Mouse (Mus musculus): Measurements from ENCODE around the gene Pfn3. TPM values are rescaled to one million over a fixed set of nuclear protein-coding genes. Genes with fewer than 3 reads are reported as not detected.

The Pfn3 gene
- total RNA-seq, 2 experiments from 2014 or later: not detected

Small RNA genes within 50 kb of the gene (microRNA-seq; reads per million reads assigned to microRNA genes)
- gene Mir6943: 1.7 reads per million

Other genes starting within 250 kb of the Pfn3 start
- gene Nsd1, start 205.4 kb downstream of the Pfn3 start, total RNA-seq (2021): 10 to 100 TPM; 59.1 to 65.4 TPM
- 10 to 100 TPM; 49.8 to 52.9 TPM for gene Prelid1, start 94.7 kb downstream of the Pfn3 start, total RNA-seq (2021)
- gene Rab24, start 93.3 kb downstream of the Pfn3 start, total RNA-seq (2021): 10 to 100 TPM; 36.6 to 37.0 TPM
- gene Mxd3, start 85.4 kb downstream of the Pfn3 start, total RNA-seq (2021): under 1 TPM; 0.36 to 0.65 TPM
- 10 to 100 TPM; 49.1 to 49.8 TPM for gene Lman2, start 52.4 kb downstream of the Pfn3 start, total RNA-seq (2021)
- gene Rgs14, start 45.5 kb downstream of the Pfn3 start, total RNA-seq (2021): under 1 TPM; 0.50 to 0.57 TPM
- not detected for gene Slc34a1, start 17.0 kb downstream of the Pfn3 start, total RNA-seq (2021)
- not detected for gene F12, start 11.6 kb upstream of the Pfn3 start, total RNA-seq (2021)
- 10 to 100 TPM; 17.5 to 18.6 TPM for gene Grk6, start 29.8 kb upstream of the Pfn3 start, total RNA-seq (2021)
- gene Prr7, start 49.0 kb upstream of the Pfn3 start, total RNA-seq (2021): 1 to 10 TPM in 1 of 2 experiments, under 1 TPM in 1; 0.56 to 1.2 TPM
- gene Dbn1, start 72.9 kb upstream of the Pfn3 start, total RNA-seq (2021): 10 to 100 TPM; 10.6 to 10.8 TPM
- 10 to 100 TPM; 65.2 to 67.7 TPM for gene Pdlim7, start 98.4 kb upstream of the Pfn3 start, total RNA-seq (2021)
- gene Dok3, start 114.1 kb upstream of the Pfn3 start, total RNA-seq (2021): 1 to 10 TPM; 2.2 to 2.3 TPM
- 10 to 100 TPM; 13.1 to 13.2 TPM for gene Ddx41, start 121.4 kb upstream of the Pfn3 start, total RNA-seq (2021)
- gene Fam193b, start 155.9 kb upstream of the Pfn3 start, total RNA-seq (2021): 10 to 100 TPM; 18.3 to 19.0 TPM
- 10 to 100 TPM; 86.3 to 94.2 TPM for gene Tmed9, start 158.5 kb upstream of the Pfn3 start, total RNA-seq (2021)
- gene B4galt7, start 184.7 kb upstream of the Pfn3 start, total RNA-seq (2021): 10 to 100 TPM in 1 of 2 experiments, 1 to 10 TPM in 1; 9.6 to 10.4 TPM
- gene Caml, start 207.8 kb upstream of the Pfn3 start, total RNA-seq (2021): 10 to 100 TPM; 11.5 to 12.1 TPM
- gene Ddx46, start 219.8 kb upstream of the Pfn3 start, total RNA-seq (2021): 10 to 100 TPM; 18.9 to 23.5 TPM

All from heart, postnatal 25 days (tissue).